Mouse (Mus musculus): Measurements from ENCODE around the gene Orc3. TPM values are rescaled to one million over a fixed set of nuclear protein-coding genes. Genes with fewer than 3 reads are reported as not detected.
"Not testable (repeated sequence)": the region's sequence is repeated elsewhere in the genome, so short reads cannot be mapped to it uniquely, and the experiment has no call there.

Orc3 gene
- total and polyA plus RNA-seq, 3 experiments, result 65.7 to 156 (median 86.7) TPM

DNA sequence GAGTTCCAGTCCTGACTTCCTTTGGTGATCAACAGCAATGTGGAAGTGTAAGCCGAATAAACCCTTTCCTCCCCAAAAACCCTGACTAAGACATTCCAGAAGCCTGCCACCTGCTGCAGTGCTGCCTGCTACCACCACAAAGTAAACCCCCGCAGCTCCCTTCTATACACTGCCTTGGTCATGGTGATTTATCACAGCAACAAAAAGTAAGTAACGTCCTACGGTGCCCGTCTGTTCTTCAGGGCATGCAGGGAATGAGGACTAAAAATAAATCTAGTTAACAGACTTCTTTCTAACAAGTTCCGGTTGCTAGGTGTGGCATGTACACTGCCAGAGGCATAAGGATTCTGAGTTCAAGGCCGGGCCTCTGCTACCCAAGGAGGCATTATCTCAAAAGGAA, 32.8 kb downstream of the Orc3 start:
- no peak for DNase-seq (ENCODE audit: extremely low read depth)
- dilution Hi-C loops (cut with MboI; ENCODE audit: extremely low pct_ligation_motif_present, extremely low pct_unique_long_range_greater_than_20kb, low sequenced_read_pairs), result no loop called here

DNA sequence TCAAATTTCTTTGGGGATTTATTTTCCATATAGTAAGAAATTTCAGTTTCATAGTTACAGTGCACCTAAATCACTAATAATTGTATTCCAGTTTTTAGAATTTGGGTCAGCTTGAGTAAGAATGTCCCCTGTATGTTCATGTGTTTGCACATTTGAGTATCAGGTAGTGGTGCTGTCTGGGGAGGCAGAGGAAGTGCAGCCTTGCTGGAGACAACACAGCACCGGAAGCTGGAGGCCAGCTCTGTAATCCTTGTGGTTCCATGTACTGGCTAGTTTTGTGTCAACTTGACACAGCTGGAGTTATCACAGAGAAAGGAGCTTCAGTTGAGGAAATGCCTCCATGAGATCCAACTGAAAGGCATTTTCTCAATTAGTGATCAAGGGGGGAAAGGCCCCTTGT, 33.3 kb downstream of the Orc3 start:
- in situ Hi-C loops (cut with MboI; ENCODE audit: low pct_ligation_motif_present, low pct_unique_long_range_greater_than_20kb, low sequenced_read_pairs); H3K4me1 ChIP-seq (ENCODE audit: control insufficient read depth in 1 of 2, insufficient read depth in 2 of 2); DNase-seq (ENCODE audit: extremely low read depth); H3K9me3 ChIP-seq (replicated peaks; ENCODE audit: low read length); H3K79me2 ChIP-seq (replicated peaks; ENCODE audit: control insufficient read depth, extremely low read depth, insufficient read depth, poor library complexity, severe bottlenecking); H3K9ac ChIP-seq (ENCODE audit: insufficient read depth, low read depth); H3K27ac ChIP-seq (ENCODE audit: insufficient read depth, low read depth); H3K4me3 ChIP-seq (replicated peaks in 1 of 3; ENCODE audit: low read depth in 2 of 3, low read length in 2 of 3, poor library complexity in 1 of 3); H3K4me2 ChIP-seq (ENCODE audit: insufficient read depth, low read depth, poor library complexity, severe bottlenecking); dilution Hi-C loops (cut with MboI; ENCODE audit: extremely low pct_ligation_motif_present, extremely low pct_unique_long_range_greater_than_20kb, low sequenced_read_pairs); H3K27me3 ChIP-seq (replicated peaks): not testable (repeated sequence)
- H3K36me3 ChIP-seq (replicated peaks in 1 of 2; ENCODE audit: control insufficient read depth in 1 of 2, insufficient read depth in 1 of 2, low read length in 1 of 2), result peaks cover 65 to 88% of the 10 kb centered on the region in 2 experiments

More for the DNA sequence above, 32.8 kb downstream of the Orc3 start:
- H3K36me3 ChIP-seq (replicated peaks in 1 of 2; ENCODE audit: control insufficient read depth in 1 of 2, insufficient read depth in 1 of 2, low read length in 1 of 2), result peaks cover 61 to 86% of the 10 kb centered on the region in 2 experiments
- no peaks in the 10 kb centered on the region for H3K4me1 ChIP-seq (ENCODE audit: control insufficient read depth in 1 of 2, insufficient read depth in 2 of 2)
- H3K9me3 ChIP-seq (replicated peaks; ENCODE audit: low read length), result no peaks in the 10 kb centered on the region
- H3K4me2 ChIP-seq (ENCODE audit: insufficient read depth, low read depth, poor library complexity, severe bottlenecking), result no peak overlapping the region
- H3K4me3 ChIP-seq (replicated peaks in 1 of 3; ENCODE audit: low read depth in 2 of 3, low read length in 2 of 3, poor library complexity in 1 of 3), result no peak overlapping the region
- no peak for TF ChIP-seq POLR2AphosphoS2 (IDR thresholded peaks at IDR 0.05; ENCODE audit: low read depth, low read length)
- no peak for TF ChIP-seq MEF2A (IDR thresholded peaks at IDR 0.05; ENCODE audit: borderline replicate concordance, low read depth, low read length)
- no peak for TF ChIP-seq MAZ (IDR thresholded peaks at IDR 0.05; ENCODE audit: low read depth, low read length)
- no peak for TF ChIP-seq JUND (conservative IDR thresholded peaks at IDR 0.05; ENCODE audit: low read depth, low read length)
- no peak for TF ChIP-seq POLR2A (IDR thresholded peaks at IDR 0.05; ENCODE audit: low read depth, low read length)
- no peak for TF ChIP-seq NELFE (IDR thresholded peaks at IDR 0.05; ENCODE audit: low read depth, low read length)
- no peak for TF ChIP-seq IRF4 (IDR thresholded peaks at IDR 0.05; ENCODE audit: low read depth, low read length)
- no peak for TF ChIP-seq SMC3 (IDR thresholded peaks at IDR 0.05; ENCODE audit: low read depth, low read length)
- TF ChIP-seq CTCF (conservative IDR thresholded peaks at IDR 0.05 in 1 of 2, IDR thresholded peaks at IDR 0.05 in 1 of 2; ENCODE audit: low read depth in 2 of 2, low read length in 2 of 2), result no peak
- in situ Hi-C loops (cut with MboI; ENCODE audit: low pct_ligation_motif_present, low pct_unique_long_range_greater_than_20kb, low sequenced_read_pairs), result no loop called here
- no peaks in the 10 kb centered on the region for H3K79me2 ChIP-seq (replicated peaks; ENCODE audit: control insufficient read depth, extremely low read depth, insufficient read depth, poor library complexity, severe bottlenecking)
- H3K9ac ChIP-seq (ENCODE audit: insufficient read depth, low read depth), result no peak overlapping the region
- no peaks in the 10 kb centered on the region for H3K27me3 ChIP-seq (replicated peaks)
- no peak overlapping the region for H3K27ac ChIP-seq (ENCODE audit: insufficient read depth, low read depth)

DNA sequence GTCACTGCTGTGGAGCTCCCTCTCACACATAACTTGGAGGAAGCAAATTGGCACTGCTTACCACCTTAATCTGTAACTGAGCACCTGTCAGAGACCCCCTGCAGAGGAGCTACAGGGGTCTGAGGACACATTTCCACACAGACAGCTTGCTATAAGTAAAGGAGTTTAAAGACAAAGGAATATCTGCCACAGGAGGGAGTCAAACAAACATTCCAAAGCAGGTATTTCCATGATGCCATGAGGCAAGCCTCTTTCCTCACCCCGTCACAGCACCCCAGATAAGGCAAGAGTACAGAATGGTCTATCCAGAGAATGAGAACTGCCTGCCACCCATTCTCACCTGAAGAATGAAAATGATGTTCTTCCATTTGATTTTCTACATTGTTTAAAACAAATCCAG, 35.5 kb downstream of the Orc3 start:
- Histone ChIP-seq H3K36me3 (replicated peaks in 1 of 2; ENCODE audit: control insufficient read depth in 1 of 2, insufficient read depth in 1 of 2, low read length in 1 of 2) (peaks cover 71 to 95% of the 10 kb centered on the region in 2 experiments), H3K4me3 (replicated peaks in 1 of 3; ENCODE audit: low read depth in 2 of 3, low read length in 2 of 3, poor library complexity in 1 of 3) (no peak overlapping the region), H3K4me1 (ENCODE audit: control insufficient read depth in 1 of 2, insufficient read depth in 2 of 2) (no peaks in the 10 kb centered on the region), H3K4me2 (ENCODE audit: insufficient read depth, low read depth, poor library complexity, severe bottlenecking) (no peak overlapping the region), H3K27me3 (replicated peaks) (no peaks in the 10 kb centered on the region), H3K9ac (ENCODE audit: insufficient read depth, low read depth) (no peak overlapping the region), H3K27ac (ENCODE audit: insufficient read depth, low read depth) (no peak overlapping the region), H3K9me3 (replicated peaks; ENCODE audit: low read length) (no peaks in the 10 kb centered on the region), H3K79me2 (replicated peaks; ENCODE audit: control insufficient read depth, extremely low read depth, insufficient read depth, poor library complexity, severe bottlenecking) (no peaks in the 10 kb centered on the region)
- in situ Hi-C loops (cut with MboI; ENCODE audit: low pct_ligation_motif_present, low pct_unique_long_range_greater_than_20kb, low sequenced_read_pairs) (no loop called here), dilution Hi-C loops (cut with MboI; ENCODE audit: extremely low pct_ligation_motif_present, extremely low pct_unique_long_range_greater_than_20kb, low sequenced_read_pairs) (no loop called here)
- DNase-seq (ENCODE audit: extremely low read depth), result no peak
- TF ChIP-seq MYC (IDR thresholded peaks at IDR 0.05; ENCODE audit: low read depth, low read length), result no peak
- TF ChIP-seq UBTF (IDR thresholded peaks at IDR 0.05; ENCODE audit: low read depth, low read length), result no peak

All from CH12.LX (cell line).